Mouse (Mus musculus): ENCODE measurements at regions not wholly inside any gene's neighbourhood (a gene's known extent, or its start where the extent isn't known, plus 50 kb on each side); places are given as distances from the start of the nearest gene placed in this dataset.

DNA sequence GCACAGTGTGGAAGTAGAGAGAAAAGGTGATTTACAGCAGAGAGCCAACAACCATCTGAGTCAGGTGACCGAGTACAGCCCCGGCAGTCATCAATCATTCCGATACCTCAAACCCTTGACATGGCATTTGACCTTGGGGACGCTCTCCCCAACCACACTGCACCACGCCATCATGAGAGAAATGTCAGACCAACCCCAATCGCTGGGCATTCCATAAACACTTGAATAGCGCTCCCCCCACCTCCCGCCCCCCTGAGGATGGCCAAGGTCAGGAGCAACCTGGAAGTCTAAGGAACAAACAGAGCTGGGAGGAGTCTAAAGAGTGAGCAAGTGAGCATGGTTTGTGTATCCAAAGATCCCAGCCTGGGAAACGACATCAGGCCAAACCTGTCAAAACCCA is 198.2 kb upstream of the Srrm4 start:
- no peak for DNase-seq (ENCODE audit: low read depth, low spot score)

DNA sequence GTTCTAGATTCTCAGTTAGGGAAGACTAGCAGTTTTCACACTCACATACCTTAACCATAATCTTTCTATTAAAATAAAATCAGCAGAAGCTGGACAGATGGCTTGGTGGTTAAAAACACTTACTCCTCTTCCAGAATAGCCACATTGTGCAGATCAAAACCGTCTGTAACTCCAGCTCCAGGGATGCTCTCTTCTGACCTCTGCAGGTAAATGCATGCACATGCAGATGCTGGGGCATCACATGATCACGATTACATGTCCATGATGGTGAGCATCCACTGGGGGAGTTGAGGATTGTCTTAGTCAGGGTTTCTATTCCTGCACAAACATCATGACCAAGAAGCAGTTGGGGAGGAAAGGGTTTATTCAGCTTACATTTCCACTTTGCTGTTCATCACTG is 184.8 kb upstream of the Srrm4 start:
- no peak for DNase-seq (ENCODE audit: low read depth, low spot score)

DNA sequence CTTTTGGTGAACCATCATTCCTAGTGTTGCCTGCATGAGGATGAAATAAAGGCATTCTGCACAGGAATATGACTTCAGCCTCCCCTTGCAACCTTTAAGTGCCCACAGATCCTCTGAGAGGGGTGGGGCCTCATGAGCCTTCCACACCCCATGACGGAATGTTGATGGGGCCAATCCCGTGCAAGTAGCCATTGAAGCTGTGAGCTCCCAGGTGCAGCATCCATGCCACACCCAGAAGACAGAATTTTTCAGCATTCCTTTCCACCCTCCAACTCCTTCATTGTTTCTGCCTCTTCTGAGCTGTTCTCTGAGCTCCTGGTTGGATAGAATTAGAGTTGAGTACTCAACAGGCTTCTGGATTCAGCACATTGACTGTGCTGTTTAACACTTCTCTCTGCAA is 174.6 kb upstream of the Srrm4 start:
- no peak for DNase-seq (ENCODE audit: low read depth, low spot score)

DNA sequence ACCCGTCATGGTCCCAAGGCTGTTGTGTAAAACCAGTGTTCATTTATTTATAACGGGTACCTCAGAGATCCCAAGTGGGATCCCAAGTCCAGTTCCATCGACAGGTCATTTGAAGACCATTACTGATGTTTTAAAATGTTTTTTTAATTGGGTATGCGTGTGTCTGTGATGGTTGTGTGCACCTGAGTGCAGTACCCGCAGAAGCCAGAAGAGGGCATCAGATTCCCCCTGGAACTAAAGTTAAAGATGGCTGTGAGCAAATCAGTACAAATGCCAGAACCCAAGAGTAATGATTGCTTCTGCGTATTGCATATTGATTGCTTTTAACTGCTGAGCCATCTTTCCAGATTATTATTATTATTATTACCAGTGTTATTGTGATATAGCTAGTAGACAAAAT is 169.7 kb upstream of the Srrm4 start:
- no peak for DNase-seq (ENCODE audit: low read depth, low spot score)

DNA sequence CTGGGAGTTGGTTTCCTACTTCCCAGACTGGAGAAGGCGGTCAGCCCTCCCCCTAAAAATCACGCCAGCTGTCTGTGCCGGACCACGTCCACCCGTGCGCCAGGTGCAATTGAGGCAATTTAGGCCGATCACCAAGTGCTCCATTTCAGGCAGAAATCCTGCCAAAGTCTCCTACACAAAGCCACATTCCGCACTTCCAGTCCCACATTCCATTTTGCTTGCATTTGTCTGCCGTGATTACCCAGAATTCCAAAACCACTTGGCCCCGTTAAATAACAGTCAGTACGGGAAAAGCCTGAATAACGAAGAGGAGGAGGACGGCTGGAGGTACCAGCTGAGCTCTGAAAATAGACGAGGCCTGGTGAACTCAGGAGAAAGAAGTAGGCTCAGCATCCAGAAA is 167.1 kb upstream of the Srrm4 start:
- DNase-seq (ENCODE audit: low read depth, low spot score) = no peak

DNA sequence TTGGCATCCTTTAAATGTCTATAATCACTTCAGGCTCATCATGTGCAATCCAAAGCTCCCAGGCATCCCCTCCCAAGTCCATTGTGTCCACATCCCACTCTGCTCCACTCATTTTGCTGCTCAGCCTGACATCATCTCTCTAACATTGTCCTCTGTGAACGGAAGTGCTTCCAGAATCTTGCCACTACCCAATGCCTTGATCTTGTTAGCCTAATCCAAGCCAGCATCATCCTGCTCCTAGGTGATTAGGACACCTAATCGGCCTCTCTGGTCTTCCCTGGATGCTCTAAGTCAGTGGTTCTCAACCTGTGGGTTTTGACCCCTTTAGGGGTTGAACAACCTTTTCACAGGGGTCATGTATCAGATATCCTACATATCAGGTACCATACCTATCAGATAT is 161.3 kb upstream of the Srrm4 start:
- DNase-seq (ENCODE audit: low read depth, low spot score) = no peak

DNA sequence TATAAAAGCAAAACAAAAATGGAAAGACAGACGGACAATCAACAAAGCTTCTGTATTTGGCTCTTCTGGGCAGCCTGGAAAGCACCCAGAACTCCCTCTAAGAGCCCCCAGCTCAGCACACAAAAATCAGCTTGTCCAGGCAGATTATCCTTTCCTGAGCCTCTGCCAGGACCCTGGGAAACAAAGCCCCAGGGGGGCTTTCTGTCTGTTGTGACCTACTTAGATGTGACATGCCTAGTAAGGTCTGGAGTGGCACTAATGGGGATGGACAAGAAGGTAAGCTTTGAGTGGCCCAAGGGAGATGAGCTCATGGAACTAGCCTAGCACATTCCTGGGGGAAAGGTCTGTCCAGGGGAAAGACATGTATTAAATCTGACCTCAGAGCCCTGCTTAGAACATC is 160.5 kb upstream of the Srrm4 start:
- DNase-seq (ENCODE audit: low read depth, low spot score) = no peak

DNA sequence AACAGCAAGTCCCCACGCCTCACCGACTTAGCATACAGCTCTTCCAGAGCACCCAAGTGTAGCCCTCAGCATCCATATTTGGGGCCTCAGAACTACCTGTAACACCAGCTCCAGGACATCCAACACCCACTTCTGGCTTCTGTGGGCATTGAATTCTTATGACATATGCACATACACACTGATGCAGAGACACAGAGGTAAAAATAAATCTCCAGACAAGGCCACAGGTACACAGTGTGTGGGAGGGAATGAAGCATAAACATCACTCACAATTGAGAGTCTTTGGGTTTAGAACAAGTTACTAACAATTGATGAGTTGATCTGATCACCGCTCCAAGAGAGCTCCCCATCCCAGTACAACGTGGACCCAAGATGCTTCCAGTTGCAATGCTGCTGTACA is 154.2 kb upstream of the Srrm4 start:
- no peak for DNase-seq (ENCODE audit: low read depth, low spot score)

DNA sequence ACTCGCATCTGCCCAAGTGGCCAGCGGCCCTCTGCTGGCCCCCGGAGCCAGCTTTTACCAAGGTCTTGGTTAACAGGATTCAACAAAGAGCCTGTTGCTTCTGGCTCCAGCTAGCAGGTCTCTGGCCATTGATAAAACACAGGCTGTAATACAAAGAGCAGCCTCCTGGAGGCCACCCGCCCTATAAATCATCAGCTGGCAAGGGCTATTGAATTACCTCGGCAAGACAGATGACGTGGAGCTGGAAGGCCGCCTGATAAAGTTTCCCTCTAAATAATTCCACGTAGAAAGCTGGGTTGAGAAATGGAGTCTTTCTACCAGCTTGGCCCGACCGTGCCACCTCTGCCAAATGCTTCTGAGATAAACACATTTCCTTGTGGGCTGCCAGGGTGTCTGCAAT is 152.8 kb upstream of the Srrm4 start:
- peak; percentile 46 for DNase-seq (ENCODE audit: low read depth, low spot score)

DNA sequence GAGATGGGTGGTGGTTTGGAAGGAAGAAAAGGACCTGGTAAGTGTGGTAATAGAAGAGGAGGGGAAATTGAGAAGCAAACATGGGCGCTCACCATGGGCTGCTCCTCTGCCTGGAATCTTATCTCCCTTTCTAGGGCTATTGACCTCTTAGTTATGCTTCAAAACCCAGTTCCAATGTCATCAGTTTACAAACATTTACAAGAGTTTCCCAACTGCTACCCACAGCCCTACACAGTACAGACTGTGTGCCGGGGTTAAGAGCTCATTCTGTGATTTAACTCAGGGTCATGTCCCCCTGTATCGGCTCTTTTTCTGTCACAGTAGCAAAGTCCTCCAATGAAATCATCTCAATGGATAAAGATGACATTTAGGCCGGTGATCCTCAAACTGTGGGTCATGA is 144.0 kb upstream of the Srrm4 start:
- no peak for DNase-seq (ENCODE audit: low read depth, low spot score)

DNA sequence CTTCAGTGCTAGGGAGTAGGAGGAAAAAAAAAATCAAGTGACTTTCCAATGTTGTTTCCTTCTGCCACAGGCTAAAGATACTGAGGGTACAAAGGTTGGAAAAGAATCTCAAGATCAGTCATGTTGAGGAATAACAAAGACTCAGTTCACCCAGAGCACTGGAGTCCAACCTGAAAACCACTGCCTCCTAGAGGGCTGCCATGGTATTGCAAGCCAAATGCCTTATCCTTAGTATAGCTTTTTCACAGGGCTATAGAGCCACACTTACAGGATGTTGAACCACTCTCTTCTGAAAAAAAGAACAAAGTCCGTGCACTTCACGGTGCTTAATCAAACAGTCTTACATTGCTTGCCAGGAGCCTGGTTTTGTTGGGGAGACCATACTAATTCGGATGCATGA is 139.9 kb upstream of the Srrm4 start:
- DNase-seq (ENCODE audit: low read depth, low spot score) = no peak

DNA sequence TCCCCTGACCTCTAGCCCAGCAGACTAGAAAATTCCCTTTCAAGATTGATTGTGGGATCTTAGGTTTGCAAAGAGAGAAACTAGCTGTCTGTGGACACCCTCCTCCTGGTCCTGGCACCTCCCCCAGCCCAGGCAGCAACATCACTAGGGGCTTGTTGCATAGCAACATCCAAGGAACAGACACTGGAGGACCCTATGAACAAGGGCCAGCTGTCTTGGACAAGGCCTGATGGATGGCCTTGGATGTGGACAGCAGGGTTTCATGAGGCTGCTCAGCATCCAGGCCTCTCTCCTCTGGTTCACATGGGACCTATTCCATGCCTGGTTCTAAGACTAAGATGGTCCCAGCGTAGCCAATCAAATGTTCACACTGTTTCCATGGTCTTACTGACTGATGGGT is 127.6 kb upstream of the Srrm4 start:
- DNase-seq (ENCODE audit: low read depth, low spot score) = no peak

DNA sequence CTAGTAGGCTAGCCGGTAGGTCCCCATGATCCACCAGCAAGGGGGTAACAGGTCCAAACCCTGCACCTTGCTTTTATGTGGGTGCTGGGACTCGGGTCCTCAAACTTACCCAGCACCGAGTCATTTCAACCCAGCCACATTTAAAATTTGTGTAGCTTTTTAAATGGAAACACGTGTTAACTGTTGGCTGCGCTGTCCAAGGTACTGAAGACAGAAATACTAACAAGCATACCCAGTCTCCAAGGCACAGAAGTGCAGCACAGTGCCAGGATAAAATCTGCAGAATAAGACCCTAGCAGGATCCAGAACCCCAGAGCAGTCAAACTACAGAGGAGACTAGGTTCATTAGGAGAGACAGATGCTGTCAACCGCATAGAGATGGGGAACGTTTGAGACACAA is 122.6 kb upstream of the Srrm4 start:
- peak; percentile 57 for DNase-seq (ENCODE audit: low read depth, low spot score)

DNA sequence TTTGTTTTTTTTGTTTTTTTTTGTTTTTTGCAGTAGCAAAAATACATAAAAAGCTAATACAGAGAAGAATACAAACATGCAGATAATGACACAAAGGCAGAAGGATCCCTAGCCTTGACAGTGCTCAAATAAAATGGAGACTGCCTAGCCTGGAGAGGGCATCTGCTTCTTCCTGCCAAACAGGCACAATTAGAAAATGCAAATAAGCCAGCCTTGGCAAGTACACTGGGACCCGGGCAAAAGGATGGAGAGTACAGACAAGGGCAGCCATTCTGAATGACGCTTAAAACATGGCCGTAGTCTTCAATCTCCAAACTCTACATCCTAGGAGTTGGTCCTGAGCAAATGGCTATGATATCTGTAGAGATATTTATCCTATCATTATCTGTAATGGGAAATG is 120.4 kb upstream of the Srrm4 start:
- no peak for DNase-seq (ENCODE audit: low read depth, low spot score)

DNA sequence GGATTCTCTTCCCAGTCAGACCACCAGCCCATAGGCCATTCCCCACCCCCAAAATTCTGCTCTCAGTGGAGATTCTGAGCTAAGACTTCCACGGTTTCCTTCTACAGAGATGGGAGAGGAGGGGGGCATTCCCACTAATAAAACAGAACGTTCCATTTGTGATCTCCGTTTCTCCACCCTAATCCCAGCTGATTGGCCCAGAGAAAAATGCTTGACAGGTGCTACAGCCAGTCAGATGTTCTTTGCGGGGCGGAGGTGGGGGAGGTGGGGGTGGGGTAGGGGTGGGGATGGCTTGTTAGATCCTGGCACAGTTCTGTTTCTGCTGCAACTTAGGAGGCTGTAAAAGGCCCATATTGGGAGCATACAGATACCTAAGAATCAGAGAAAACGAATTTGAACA is 116.9 kb upstream of the Srrm4 start:
- DNase-seq (ENCODE audit: low read depth, low spot score) = no peak

DNA sequence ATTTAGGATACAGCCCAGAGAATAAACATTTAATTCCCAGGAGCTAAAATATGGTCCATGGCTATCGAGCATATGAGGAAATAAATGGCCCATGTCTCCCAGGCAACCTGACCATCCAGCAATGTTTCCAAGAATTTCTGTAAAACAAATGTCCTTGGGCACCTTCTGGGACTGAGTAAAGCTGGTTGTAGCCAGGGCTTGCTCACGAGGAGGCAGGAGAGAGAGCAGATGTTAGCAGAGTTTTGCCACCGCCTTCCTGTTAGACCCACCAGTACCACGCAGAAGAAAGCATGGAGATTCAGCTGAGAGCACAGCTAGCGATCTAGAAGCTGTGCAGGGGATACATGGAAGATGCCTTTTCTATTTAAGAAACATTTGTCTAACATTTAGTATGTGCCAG is 70.8 kb upstream of the Srrm4 start:
- DNase-seq (ENCODE audit: low read depth, low spot score) = no peak

DNA sequence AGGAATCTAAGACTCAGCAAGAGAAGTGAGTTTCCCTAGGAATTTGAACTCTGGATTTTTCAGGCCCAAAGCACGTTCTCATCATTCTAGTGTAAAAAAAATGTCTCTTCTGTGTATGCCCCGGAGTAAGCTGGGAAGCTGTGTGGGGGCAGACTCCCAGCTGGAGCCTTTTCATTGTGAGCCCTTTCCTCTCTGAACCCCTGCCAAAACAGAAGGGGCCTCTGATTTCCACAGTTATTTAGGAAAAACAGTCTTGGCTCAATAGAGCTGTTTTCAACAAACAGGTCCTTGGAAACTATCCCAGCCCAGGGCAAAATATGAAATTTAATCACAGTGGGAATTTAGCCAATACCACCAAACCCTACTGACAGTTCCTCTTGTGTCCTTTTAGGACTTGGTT is 70.2 kb upstream of the Srrm4 start:
- no peak for DNase-seq (ENCODE audit: low read depth, low spot score)

DNA sequence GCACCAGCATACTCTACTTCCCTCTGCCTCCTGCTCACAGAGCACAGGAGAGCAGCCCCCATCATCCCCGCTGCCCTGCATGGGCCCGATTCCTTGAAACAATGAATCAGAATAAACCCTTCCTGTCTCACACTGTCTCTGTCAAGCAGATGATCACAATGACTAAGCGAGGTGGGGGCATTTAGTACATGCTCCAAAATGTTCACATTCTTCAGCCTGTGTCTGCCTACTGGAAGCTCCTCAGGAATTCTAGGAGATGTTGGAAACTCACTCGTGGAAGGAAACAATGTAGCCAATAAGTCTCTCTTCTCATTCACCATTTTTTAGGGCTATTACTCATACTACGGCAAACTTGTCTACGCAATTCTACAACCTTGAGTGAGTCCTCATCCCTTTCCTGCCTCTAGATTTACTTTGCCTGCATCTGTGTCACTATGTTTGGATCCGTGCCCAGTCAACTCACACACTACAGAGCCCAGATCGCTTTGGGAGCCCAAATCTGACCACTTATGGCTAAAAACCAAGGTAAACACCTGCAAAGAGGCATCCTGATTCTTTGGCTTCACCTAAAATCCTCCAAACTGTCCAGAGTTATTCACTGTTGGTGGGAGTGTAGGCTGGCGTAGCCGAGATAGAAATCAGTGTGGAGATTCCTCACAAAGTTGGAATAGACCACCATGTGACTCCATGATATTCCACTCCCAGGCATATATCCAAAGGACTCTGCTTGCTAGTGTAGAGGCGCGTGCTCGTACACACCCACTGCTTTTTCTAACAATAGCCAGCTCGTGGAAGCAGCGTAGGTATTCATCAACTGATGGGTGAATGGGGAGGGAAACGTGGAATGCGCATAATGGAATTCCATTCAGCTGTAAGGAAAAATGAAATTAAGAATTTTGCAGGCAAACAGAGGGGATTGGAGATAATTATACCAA is 63.1 kb upstream of the Srrm4 start:
- DNase-seq (ENCODE audit: low read depth, low spot score) = no peak
